Mouse (Mus musculus) mouse embryonic stem cell (cell line): Measurements from ENCODE around the gene Vmn2r66.

Source experiments
- in situ Hi-C, 2 experiments: fragments of 300-500 bp; cut with MboI; formaldehyde crosslinking; loops; 1 replicate in 1 of 2; 3 replicates in 1 of 2; pipeline ENCODE4 v1.14.3; 2019 to 2020; ENCODE audit warnings: low sequenced_read_pairs in 2 of 2, low pct_unique_long_range_greater_than_20kb in 1 of 2, mixed read lengths in 1 of 2; ENCODE audit not compliant: unreplicated experiment in 1 of 2

Gene Vmn2r66

GRCm38 (mm10) chr7:85012168-85012567, at the start of gene Vmn2r66:
Gene Vmn2r66 (minus strand): TSS chr7:85012268.
- in situ Hi-C loops = no loop called here

- in situ Hi-C loops = no loop called here
These were observed 15.4 kb downstream of the Vmn2r66 start for GRCm38 (mm10) chr7:84996694-84997093.

- in situ Hi-C loops = no loop called here
These were observed 48.1 kb downstream of the Vmn2r66 start, which contains the start of gene Vmn2r65 for GRCm38 (mm10) chr7:84964015-84964414. Gene Vmn2r65 (minus strand): TSS chr7:84964115.
